Mouse (Mus musculus): ENCODE data around the gene Dnm3. TPM values are rescaled to one million over a fixed set of nuclear protein-coding genes. Genes with fewer than 3 reads are reported as not detected.

Gene Dnm3
- polyA plus RNA-seq, 1 experiment from 2014 or later, result 94.2 TPM

- Histone ChIP-seq H3K9ac (replicated peaks; ENCODE audit: low read depth, low read length) (no peak overlapping the region), H3K4me2 (ENCODE audit: low read depth, low read length) (no peak overlapping the region), H3K27ac (ENCODE audit: low read depth, low read length) (no peak overlapping the region), H3K9me3 (ENCODE audit: control insufficient read depth, low read length) (no peaks in the 10 kb centered on the region), H3K27me3 (ENCODE audit: control insufficient read depth, insufficient read depth, low read length) (no peaks in the 10 kb centered on the region), H3K4me1 (ENCODE audit: control insufficient read depth, insufficient read depth, low read length) (no peaks in the 10 kb centered on the region), H3K36me3 (ENCODE audit: control insufficient read depth, insufficient read depth, low read length) (no peaks in the 10 kb centered on the region), H3K4me3 (ENCODE audit: low read depth, low read length) (no peak overlapping the region)
- no peak for ATAC-seq (ENCODE audit: low read depth)
- WGBS, result 69% methylated on average over 3 of the region's 3 CpGs
These were observed 353.4 kb downstream of the Dnm3 start for GRCm38 (mm10) chr1:162124396-162124795.

GRCm38 (mm10) chr1:162121441-162122200, 356.2 kb downstream of the Dnm3 start:
- no peaks in the 10 kb centered on the region for H3K4me1 ChIP-seq (ENCODE audit: control insufficient read depth, insufficient read depth, low read length)
- no peak overlapping the region for H3K4me3 ChIP-seq (ENCODE audit: low read depth, low read length)
- H3K27me3 ChIP-seq (ENCODE audit: control insufficient read depth, insufficient read depth, low read length), result no peaks in the 10 kb centered on the region
- no peak for ATAC-seq (ENCODE audit: low read depth)
- H3K4me2 ChIP-seq (ENCODE audit: low read depth, low read length), result no peak overlapping the region
- 38% methylated on average over 7 of the region's 7 CpGs for WGBS
- no peaks in the 10 kb centered on the region for H3K9me3 ChIP-seq (ENCODE audit: control insufficient read depth, low read length)
- no peak overlapping the region for H3K9ac ChIP-seq (replicated peaks; ENCODE audit: low read depth, low read length)
- H3K27ac ChIP-seq (ENCODE audit: low read depth, low read length), result no peak overlapping the region
- H3K36me3 ChIP-seq (ENCODE audit: control insufficient read depth, insufficient read depth, low read length), result no peaks in the 10 kb centered on the region

DNA sequence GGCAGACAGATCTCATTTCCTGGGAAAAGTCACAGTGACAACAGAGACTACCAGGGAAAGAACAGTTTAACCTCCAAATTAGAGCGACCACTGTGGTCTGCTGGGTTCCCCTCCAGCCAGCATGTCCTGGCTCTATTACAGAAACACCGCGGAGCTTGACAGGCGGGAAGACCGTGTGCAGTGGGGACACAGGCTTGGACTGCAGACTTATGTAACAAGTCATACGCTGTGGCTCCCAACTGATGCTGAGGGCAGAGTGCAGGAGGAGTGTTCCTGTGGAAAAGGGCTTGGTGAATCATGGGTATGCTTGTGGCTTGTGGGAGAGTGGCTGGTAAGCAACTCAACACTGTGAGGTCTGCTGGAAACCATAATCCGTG, 368.4 kb downstream of the Dnm3 start:
- WGBS, result 70% methylated on average over 7 of the region's 7 CpGs
- ATAC-seq (ENCODE audit: low read depth), result peak; percentile 45

GRCm38 (mm10) chr1:162108726-162109436, 369.0 kb downstream of the Dnm3 start:
- Histone ChIP-seq H3K4me1 (ENCODE audit: control insufficient read depth, insufficient read depth, low read length) (peaks cover 6% of the 10 kb centered on the region; the same call in 1 of the 2 replicates), H3K9ac (replicated peaks; ENCODE audit: low read depth, low read length) (no peak overlapping the region), H3K9me3 (ENCODE audit: control insufficient read depth, low read length) (no peaks in the 10 kb centered on the region), H3K27me3 (ENCODE audit: control insufficient read depth, insufficient read depth, low read length) (no peaks in the 10 kb centered on the region), H3K27ac (ENCODE audit: low read depth, low read length) (no peak overlapping the region), H3K36me3 (ENCODE audit: control insufficient read depth, insufficient read depth, low read length) (no peaks in the 10 kb centered on the region), H3K4me3 (ENCODE audit: low read depth, low read length) (no peak overlapping the region), H3K4me2 (ENCODE audit: low read depth, low read length) (peak overlapping the region; percentile 8; the same call in 1 of the 2 replicates)
- 34% methylated on average over 6 of the region's 6 CpGs for WGBS
- peak; percentile 71 for ATAC-seq (ENCODE audit: low read depth)

More for the DNA sequence above, 368.4 kb downstream of the Dnm3 start:
- Histone ChIP-seq H3K9me3 (ENCODE audit: control insufficient read depth, low read length) (no peaks in the 10 kb centered on the region), H3K27me3 (ENCODE audit: control insufficient read depth, insufficient read depth, low read length) (no peaks in the 10 kb centered on the region), H3K27ac (ENCODE audit: low read depth, low read length) (no peak overlapping the region), H3K4me1 (ENCODE audit: control insufficient read depth, insufficient read depth, low read length) (peaks cover 6% of the 10 kb centered on the region; the same call in 1 of the 2 replicates), H3K4me3 (ENCODE audit: low read depth, low read length) (no peak overlapping the region), H3K4me2 (ENCODE audit: low read depth, low read length) (no peak overlapping the region), H3K9ac (replicated peaks; ENCODE audit: low read depth, low read length) (no peak overlapping the region), H3K36me3 (ENCODE audit: control insufficient read depth, insufficient read depth, low read length) (no peaks in the 10 kb centered on the region)

- Histone ChIP-seq H3K4me1 (ENCODE audit: control insufficient read depth, insufficient read depth, low read length) (peaks cover 6% of the 10 kb centered on the region; the same call in 1 of the 2 replicates), H3K36me3 (ENCODE audit: control insufficient read depth, insufficient read depth, low read length) (no peaks in the 10 kb centered on the region), H3K4me3 (ENCODE audit: low read depth, low read length) (no peak overlapping the region), H3K27ac (ENCODE audit: low read depth, low read length) (no peak overlapping the region), H3K9ac (replicated peaks; ENCODE audit: low read depth, low read length) (no peak overlapping the region), H3K27me3 (ENCODE audit: control insufficient read depth, insufficient read depth, low read length) (no peaks in the 10 kb centered on the region), H3K4me2 (ENCODE audit: low read depth, low read length) (peak overlapping the region; percentile 8; the same call in 1 of the 2 replicates), H3K9me3 (ENCODE audit: control insufficient read depth, low read length) (no peaks in the 10 kb centered on the region)
- WGBS, result 35% methylated on average over 7 of the region's 7 CpGs
- peak; percentile 29; the same call in 1 of the 2 replicates for ATAC-seq (ENCODE audit: low read depth)
These were observed 369.6 kb downstream of the Dnm3 start for GRCm38 (mm10) chr1:162108181-162108671.

- H3K4me3 ChIP-seq (ENCODE audit: low read depth, low read length), result no peak overlapping the region
- no peak overlapping the region for H3K27ac ChIP-seq (ENCODE audit: low read depth, low read length)
These were observed 370.7 kb downstream of the Dnm3 start for GRCm38 (mm10) chr1:162107011-162107606.

GRCm38 (mm10) chr1:162100961-162101830, 376.6 kb downstream of the Dnm3 start:
- Histone ChIP-seq H3K27me3 (ENCODE audit: control insufficient read depth, insufficient read depth, low read length) (no peaks in the 10 kb centered on the region), H3K9ac (replicated peaks; ENCODE audit: low read depth, low read length) (no peak overlapping the region), H3K27ac (ENCODE audit: low read depth, low read length) (no peak overlapping the region), H3K4me1 (ENCODE audit: control insufficient read depth, insufficient read depth, low read length) (no peaks in the 10 kb centered on the region; the same call in 1 of the 2 replicates), H3K9me3 (ENCODE audit: control insufficient read depth, low read length) (no peaks in the 10 kb centered on the region), H3K4me3 (ENCODE audit: low read depth, low read length) (no peak overlapping the region), H3K36me3 (ENCODE audit: control insufficient read depth, insufficient read depth, low read length) (no peaks in the 10 kb centered on the region), H3K4me2 (ENCODE audit: low read depth, low read length) (no peak overlapping the region)
- no peak for ATAC-seq (ENCODE audit: low read depth)
- 65% methylated on average over 10 of the region's 10 CpGs for WGBS

More at GRCm38 (mm10) chr1:162107011-162107606, 370.7 kb downstream of the Dnm3 start:
- no peak for ATAC-seq (ENCODE audit: low read depth)
- H3K4me2 ChIP-seq (ENCODE audit: low read depth, low read length), result no peak overlapping the region
- no peak overlapping the region for H3K9ac ChIP-seq (replicated peaks; ENCODE audit: low read depth, low read length)
- no peaks in the 10 kb centered on the region for H3K36me3 ChIP-seq (ENCODE audit: control insufficient read depth, insufficient read depth, low read length)
- H3K27me3 ChIP-seq (ENCODE audit: control insufficient read depth, insufficient read depth, low read length), result no peaks in the 10 kb centered on the region
- peaks cover 6% of the 10 kb centered on the region; the same call in 1 of the 2 replicates for H3K4me1 ChIP-seq (ENCODE audit: control insufficient read depth, insufficient read depth, low read length)
- WGBS, result 84% methylated on average over 4 of the region's 4 CpGs
- no peaks in the 10 kb centered on the region for H3K9me3 ChIP-seq (ENCODE audit: control insufficient read depth, low read length)

GRCm38 (mm10) chr1:162100033-162100820, 377.6 kb downstream of the Dnm3 start:
- 85% methylated on average over 7 of the region's 7 CpGs for WGBS
- H3K27me3 ChIP-seq (ENCODE audit: control insufficient read depth, insufficient read depth, low read length), result no peaks in the 10 kb centered on the region

More at GRCm38 (mm10) chr1:162100033-162100820, 377.6 kb downstream of the Dnm3 start:
- no peak overlapping the region for H3K27ac ChIP-seq (ENCODE audit: low read depth, low read length)
- no peak overlapping the region for H3K4me3 ChIP-seq (ENCODE audit: low read depth, low read length)
- H3K4me2 ChIP-seq (ENCODE audit: low read depth, low read length), result no peak overlapping the region
- no peaks in the 10 kb centered on the region; the same call in 1 of the 2 replicates for H3K4me1 ChIP-seq (ENCODE audit: control insufficient read depth, insufficient read depth, low read length)
- no peak overlapping the region for H3K9ac ChIP-seq (replicated peaks; ENCODE audit: low read depth, low read length)
- H3K36me3 ChIP-seq (ENCODE audit: control insufficient read depth, insufficient read depth, low read length), result no peaks in the 10 kb centered on the region
- no peaks in the 10 kb centered on the region for H3K9me3 ChIP-seq (ENCODE audit: control insufficient read depth, low read length)
- ATAC-seq (ENCODE audit: low read depth), result no peak
